Mouse (Mus musculus) bone marrow, adult 2 months (tissue): ENCODE results near the gene Trp53rkb. TPM values are rescaled to one million over a fixed set of nuclear protein-coding genes. Genes with fewer than 3 reads are reported as not detected.
"Not testable (repeated sequence)": the region's sequence is repeated elsewhere in the genome, so short reads cannot be mapped to it uniquely, and the experiment has no call there.

Experiments used
- H3K27ac ChIP-seq: fragments of 200-500 bp; 2 replicates; pipeline ENCODE4 v1.5.1; 2012; ENCODE audit warnings: low read depth, mild to moderate bottlenecking, control low read depth, inconsistent platforms, low read length; ENCODE audit not compliant: control insufficient read depth, poor library complexity, insufficient read depth
- H3K4me1 ChIP-seq: fragments of 200-500 bp; 2 replicates; pipeline ENCODE4 v1.6.1; 2011; ENCODE audit warnings: low read length; ENCODE audit not compliant: control insufficient read depth, insufficient read depth
- H3K4me3 ChIP-seq: fragments of 200-500 bp; replicated peaks from 2 replicates; pipeline ENCODE3; 2011; ENCODE audit warnings: mild to moderate bottlenecking, low read depth, low read length, control low read depth; ENCODE audit not compliant: control insufficient read depth
- CTCF ChIP-seq: fragments of 200-500 bp; IDR thresholded peaks from 2 replicates; pipeline ENCODE4 v1.5.1; 2011; ENCODE audit warnings: low read length, control low read depth; ENCODE audit not compliant: control insufficient read depth, insufficient read depth
- POLR2A ChIP-seq: fragments of 200-500 bp; IDR thresholded peaks from 2 replicates; pipeline ENCODE4 v1.6.1; 2011; ENCODE audit warnings: low read depth, mild to moderate bottlenecking, control low read depth, low read length, borderline replicate concordance; ENCODE audit not compliant: control insufficient read depth
- WGBS: fragments of 180-500 bp; shearing (Covaris S2); methylation state at CpG from one replicate; pipeline ENCODE4 v1.1.7; 2018; 5-methylcytosine and 5-hydroxymethylcytosine counted together
- polyA plus RNA-seq: library from polyadenylated mRNA; stranded (reverse); fragments of >200 nt; gene quantifications from 2 replicates; pipeline ENCODE4 v1.2.4, GENCODE M21; 2011; ENCODE audit warnings: low replicate concordance; ENCODE audit not compliant: missing spikeins, insufficient read depth, insufficient read length

The Trp53rkb gene
- polyA plus RNA-seq = 2.6 and 6.6 TPM in 2 replicates

DNA sequence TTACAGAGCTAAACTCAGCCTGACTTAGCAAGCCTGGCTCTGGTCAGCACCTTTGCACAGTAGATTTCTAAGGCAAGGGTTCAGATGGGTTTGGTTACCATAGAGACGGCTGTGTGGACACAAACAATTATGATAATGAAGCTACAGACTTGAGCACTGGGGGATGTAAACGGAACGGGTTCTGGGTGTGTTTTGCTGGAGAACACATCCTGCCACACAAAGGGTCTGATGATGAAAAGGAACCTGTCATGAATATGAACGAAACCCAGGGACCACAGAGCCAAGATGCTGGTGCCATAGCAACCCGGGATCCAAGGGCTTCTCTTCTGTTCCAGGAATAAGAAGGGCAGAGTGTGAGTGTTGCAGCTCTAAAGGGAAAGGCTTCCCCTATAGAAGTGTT, at the start of gene Trp53rkb:
Trp53rkb (plus strand) TSS at position 177 of the 400 bp plus-strand sequence.
- whole genome bisulfite sequencing = 88% methylated on average over 5 of the region's 5 CpGs

DNA sequence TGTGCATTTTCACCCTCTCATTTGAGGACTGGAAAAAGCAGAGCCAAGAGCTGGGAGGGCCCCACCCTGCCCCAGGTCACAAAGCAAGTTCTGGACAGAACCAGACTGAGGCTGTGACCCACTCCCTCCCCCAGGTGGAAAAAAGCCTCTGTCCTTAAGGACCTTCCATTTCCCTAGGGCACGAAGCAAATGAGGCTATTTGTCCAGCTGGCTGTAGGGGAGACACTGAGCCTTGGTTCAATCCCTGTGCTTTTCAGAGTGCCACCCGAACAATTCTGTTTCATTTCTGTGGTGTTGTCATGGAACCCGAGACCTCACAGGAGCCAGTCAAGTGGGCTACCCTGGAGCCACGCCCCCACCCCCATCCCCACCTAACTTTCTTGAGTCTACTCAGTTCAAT, 48.8 kb upstream of the Trp53rkb start:
- WGBS = 74% methylated on average over 4 of the region's 4 CpGs
- Histone ChIP-seq H3K4me1 (peaks cover 9% of the 10 kb centered on the region), H3K27ac (no peak overlapping the region), H3K4me3 (no peak overlapping the region)
- TF ChIP-seq CTCF (no peak), POLR2A (no peak)

More for the DNA sequence above, at the start of gene Trp53rkb:
- Histone ChIP-seq H3K27ac (peak within 1 kb of the TSS; percentile 56), H3K4me3 (peak within 1 kb of the TSS; percentile 64), H3K4me1 (no peaks in the 10 kb centered on the region; the same call in 1 of the 2 replicates)
- TF ChIP-seq POLR2A (no peak), CTCF (no peak)

DNA sequence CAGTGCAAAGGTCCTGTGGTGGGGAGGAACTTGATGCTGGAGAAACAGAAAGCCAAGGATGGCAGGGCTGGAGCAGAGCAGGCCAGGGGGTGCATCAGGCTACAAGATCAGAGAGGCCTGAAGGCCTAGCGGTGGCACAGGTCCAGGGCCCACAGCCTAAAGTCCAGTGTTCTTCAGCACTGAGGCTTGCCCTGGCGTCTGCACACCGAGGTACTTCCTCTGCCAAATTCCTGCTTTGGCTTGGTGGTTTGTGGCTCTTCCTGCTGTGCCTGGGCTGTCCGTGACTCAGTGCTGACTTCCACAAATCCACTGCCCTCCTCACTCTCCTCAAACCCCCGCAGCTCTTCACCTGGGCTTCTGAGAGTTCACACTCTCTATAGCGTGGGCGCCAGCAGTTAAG, 47.9 kb upstream of the Trp53rkb start:
- 24% methylated on average over 7 of the region's 7 CpGs for WGBS
- TF ChIP-seq CTCF (no peak), POLR2A (no peak)
- H3K27ac ChIP-seq = no peak overlapping the region
- no peak overlapping the region for H3K4me3 ChIP-seq
- H3K4me1 ChIP-seq = peaks cover 9% of the 10 kb centered on the region

DNA sequence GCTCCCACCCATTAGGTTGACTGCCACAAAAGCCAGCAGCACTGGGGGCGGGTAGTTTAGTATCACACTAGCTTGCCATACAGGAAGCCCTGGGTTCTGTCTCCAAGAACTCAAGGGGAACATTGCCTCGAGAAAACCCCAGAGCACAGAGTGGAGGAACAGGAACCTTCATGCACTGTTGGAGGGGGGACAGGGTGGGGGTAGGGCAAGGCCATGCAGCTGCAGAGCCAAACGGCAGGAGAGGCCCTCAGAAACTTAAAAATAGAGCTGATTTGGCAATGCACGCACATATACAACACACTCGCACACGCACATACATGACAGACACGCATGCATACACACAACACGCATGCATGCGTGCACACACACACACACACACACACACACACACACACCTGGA, 46.5 kb upstream of the Trp53rkb start:
- Histone ChIP-seq H3K4me3 (no peak overlapping the region), H3K4me1 (peaks cover 9% of the 10 kb centered on the region), H3K27ac (peak overlapping the region; percentile 54)
- TF ChIP-seq POLR2A (no peak), CTCF (no peak)
- WGBS = 8% methylated on average over 9 of the region's 9 CpGs

DNA sequence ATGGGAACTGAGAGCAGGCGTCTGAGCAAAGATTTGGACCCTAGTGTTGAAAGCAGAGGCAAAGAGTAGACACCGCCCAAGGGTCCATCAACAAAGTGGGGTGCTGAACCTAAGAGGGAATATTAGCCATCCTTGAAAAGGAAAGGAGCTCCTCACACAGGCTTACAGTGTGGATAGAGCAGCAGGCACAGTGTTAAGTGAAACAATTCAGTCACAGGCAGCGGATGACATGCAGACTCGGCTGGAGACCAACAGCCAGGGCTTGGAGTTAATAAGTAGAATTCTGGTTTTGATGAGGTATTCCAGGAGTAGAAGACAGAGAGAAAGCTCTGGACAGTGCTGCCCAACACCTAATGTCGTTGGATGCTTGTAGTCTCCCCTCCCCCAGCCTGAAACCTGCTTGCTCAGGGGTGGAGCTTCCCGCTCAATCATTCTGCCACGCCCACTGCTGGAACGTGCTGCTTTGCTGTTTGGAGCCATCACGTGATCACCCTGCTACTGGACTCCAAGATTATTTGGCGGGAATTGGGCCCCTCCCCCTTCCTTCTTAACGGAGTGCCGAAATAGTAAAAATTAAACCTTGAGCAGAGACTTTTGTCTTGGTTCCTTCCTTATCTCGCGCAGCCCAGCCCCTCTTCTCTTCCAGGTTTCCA, 45.9 kb upstream of the Trp53rkb start:
- 15% methylated on average over 14 of the region's 14 CpGs for WGBS
- H3K4me3 ChIP-seq, H3K4me1 ChIP-seq: not testable (repeated sequence)
- H3K27ac ChIP-seq = peak overlapping the region; percentile 54

DNA sequence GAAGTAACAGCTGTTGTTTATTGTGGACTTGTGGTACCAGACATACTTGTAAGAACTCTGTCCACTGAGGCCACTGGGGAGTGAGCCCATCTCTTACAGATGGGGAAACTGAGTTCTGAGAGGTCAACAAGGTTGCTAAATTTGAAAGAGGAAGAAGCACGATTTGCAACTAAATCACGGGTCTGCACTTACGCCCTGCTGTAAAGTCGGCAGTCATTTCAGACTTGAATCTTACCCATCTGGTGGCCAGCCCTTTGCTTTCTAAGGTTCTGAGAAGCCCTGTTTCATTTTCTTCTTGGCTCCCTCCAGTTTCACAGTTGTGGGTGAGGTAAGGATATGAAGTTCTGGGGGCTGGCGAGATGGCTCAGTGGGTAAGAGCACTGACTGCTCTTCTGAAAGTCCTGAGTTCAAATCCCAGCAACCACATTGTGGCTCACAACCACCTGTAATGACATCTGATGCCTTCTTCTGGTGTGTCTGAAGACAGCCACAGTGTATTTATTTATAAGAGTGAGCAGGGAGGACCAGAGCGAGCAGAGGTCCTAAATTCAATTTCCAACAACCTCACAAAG, 41.6 kb upstream of the Trp53rkb start:
- Histone ChIP-seq H3K4me1 (peaks cover 6% of the 10 kb centered on the region; the same call in 1 of the 2 replicates), H3K27ac (no peak overlapping the region), H3K4me3 (no peak overlapping the region)
- no peak for TF ChIP-seq POLR2A
- TF ChIP-seq CTCF = no peak
- 48% methylated on average over 6 of the region's 6 CpGs for WGBS

DNA sequence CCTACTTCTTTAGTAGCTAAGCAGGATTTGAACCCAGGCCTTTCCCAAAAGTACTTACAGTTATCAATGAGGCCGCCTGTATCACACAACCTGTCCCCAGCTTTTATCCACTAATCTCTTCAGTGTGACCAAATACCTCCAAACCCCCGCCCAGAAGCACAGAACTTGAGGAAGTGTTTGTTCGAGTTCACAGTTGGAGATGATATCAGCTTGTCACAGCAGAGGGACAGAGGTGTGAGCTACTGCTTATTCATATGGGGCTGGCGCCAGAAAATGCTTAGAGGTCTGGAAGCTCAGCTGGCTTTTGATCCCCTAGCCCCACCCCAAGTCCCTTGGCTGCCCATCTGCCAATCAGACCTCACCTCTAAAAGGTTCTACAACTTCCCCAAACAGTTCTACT, 38.1 kb upstream of the Trp53rkb start:
- H3K4me1 ChIP-seq = peaks cover 2% of the 10 kb centered on the region; the same call in 1 of the 2 replicates
- TF ChIP-seq POLR2A = no peak
- no peak for TF ChIP-seq CTCF
- 14% methylated on average over 4 of the region's 4 CpGs for WGBS
- no peak overlapping the region for H3K4me3 ChIP-seq
- peak overlapping the region; percentile 8; the same call in 1 of the 2 replicates for H3K27ac ChIP-seq

DNA sequence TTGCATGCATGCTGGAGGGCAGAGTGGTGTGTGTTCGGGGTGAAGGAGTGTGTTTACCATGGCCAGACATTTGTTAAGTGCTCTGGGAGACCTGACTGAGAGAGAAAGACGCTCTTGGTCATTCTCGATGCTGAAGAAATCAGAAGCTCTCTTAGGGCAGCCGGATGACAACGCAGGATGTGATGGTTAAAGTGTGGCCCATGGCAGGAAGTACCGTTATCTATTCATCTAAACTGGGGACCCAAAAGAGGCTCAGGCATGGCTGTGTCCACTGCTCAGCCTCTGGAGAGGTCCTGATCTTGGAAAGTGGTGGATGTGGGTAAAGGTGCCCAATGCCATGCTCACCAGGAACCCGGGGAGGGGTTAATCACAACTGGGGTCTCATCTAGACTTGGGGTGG, 37.6 kb upstream of the Trp53rkb start:
- Histone ChIP-seq H3K4me1 (peaks cover 2% of the 10 kb centered on the region; the same call in 1 of the 2 replicates), H3K27ac (peak overlapping the region; percentile 8; the same call in 1 of the 2 replicates), H3K4me3 (no peak overlapping the region)
- 15% methylated on average over 7 of the region's 7 CpGs for WGBS
- TF ChIP-seq CTCF (no peak), POLR2A (no peak)

DNA sequence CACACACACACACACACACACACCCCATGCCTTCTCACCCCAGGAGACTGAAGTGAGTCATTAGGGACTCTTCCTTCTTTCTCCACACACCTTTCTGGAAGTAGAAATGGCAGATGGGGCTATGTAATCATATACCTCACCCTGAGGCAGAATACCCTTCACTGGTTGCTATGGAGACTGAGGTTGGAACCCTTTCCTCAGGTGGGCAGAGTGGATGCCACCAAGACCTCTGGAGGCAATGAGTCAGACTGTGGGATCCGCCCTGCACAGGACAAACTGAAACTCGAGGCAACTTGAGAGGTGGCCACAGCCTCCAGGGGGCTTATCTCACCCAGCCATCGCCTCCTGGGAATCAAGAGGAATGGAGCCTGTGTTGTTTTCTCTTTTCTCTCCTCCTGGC, 34.4 kb upstream of the Trp53rkb start:
- Histone ChIP-seq H3K4me3 (no peak overlapping the region), H3K4me1 (peaks cover 2% of the 10 kb centered on the region; the same call in 1 of the 2 replicates), H3K27ac (no peak overlapping the region)
- WGBS = 32% methylated on average over 3 of the region's 3 CpGs
- TF ChIP-seq POLR2A (no peak), CTCF (no peak)

DNA sequence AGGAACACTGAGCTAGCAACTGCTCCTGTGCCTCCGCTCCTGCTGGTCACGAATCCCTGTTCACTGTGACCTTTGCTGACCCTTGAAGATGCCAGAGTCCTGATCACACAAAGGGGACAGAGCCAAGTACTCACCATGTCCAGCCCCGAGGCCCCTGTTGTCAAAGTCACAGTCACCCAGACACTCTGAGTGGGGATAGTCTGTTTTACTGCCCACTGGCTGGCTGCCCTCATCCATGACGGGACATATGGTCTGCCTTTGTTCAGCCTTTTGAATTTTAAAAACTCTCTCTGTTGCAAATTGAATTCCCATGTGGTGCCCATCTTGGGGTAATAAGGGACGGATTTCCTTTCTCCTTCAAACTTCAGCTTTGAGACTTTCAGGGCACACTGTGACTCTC, 28.3 kb upstream of the Trp53rkb start:
- no peak overlapping the region for H3K4me3 ChIP-seq
- no peak for TF ChIP-seq POLR2A
- no peak for TF ChIP-seq CTCF
- H3K27ac ChIP-seq = no peak overlapping the region
- no peaks in the 10 kb centered on the region for H3K4me1 ChIP-seq
- 73% methylated on average over 5 of the region's 5 CpGs for WGBS
